ENCODE assay signal across 13 mouse cellular contexts in the genomic region with DNA sequence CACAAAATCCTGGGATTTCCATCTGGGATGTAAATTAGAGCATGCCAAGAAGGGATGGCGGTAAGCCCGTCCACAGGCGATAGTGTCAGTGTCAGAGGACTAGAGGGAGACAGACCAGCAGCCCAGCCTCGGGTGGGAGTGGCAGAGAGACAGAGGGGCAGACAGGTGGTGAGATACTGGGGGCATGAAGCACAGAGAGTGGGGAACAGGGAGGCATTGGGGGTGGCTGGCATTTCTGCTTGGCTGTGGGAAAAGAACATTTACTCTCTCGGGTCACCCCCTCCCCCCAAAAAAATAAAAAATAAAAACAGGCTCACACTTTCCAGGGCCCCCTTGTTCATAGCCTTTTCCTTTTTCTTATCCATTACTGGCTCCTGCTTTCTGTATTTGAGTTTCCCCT.
"Had no signal": no experiment of that assay in that cellular context is flagged by ENCODE, and none has a peak within 500 bp of the region (broad histone marks: within the 10 kb centered on the region; RNA-seq: fewer than 3 reads in every experiment).

No protein-coding gene starts in this region.

- H3K4me2 ChIP-seq: limb, embryonic 13.5 days; midbrain, embryonic 15.5 days; neural tube, embryonic 13.5 days had no signal

- H3K9ac ChIP-seq: limb, embryonic 13.5 days; liver, embryonic 14.5 days; midbrain, embryonic 15.5 days; neural tube, embryonic 13.5 days had no signal

- H3K27ac ChIP-seq: limb, embryonic 13.5 days; liver, embryonic 14.5 days; midbrain, embryonic 10.5 days; midbrain, embryonic 15.5 days; neural tube, embryonic 13.5 days had no signal

- H3K4me1 ChIP-seq: limb, embryonic 13.5 days had no signal

- H3K9me3 ChIP-seq: limb, embryonic 13.5 days; midbrain, embryonic 10.5 days; midbrain, embryonic 15.5 days; neural tube, embryonic 13.5 days had no signal

- H3K27me3 ChIP-seq: limb, embryonic 13.5 days; midbrain, embryonic 15.5 days; neural tube, embryonic 13.5 days had no signal

- H3K4me3 ChIP-seq: limb, embryonic 13.5 days; midbrain, embryonic 10.5 days; midbrain, embryonic 15.5 days; neural tube, embryonic 13.5 days had no signal

- DNase-seq: kidney, adult 8-10 months; kidney, postnatal 25 days; left cerebral cortex, postnatal 4 days; lung, adult 18-20 months; right cerebral cortex, postnatal 4 days; spleen, adult 18-20 months; thymus, adult 2 months; thymus, postnatal 25 days had no signal

- ATAC-seq: midbrain, embryonic 15.5 days had no signal

- H3K36me3 ChIP-seq: limb, embryonic 13.5 days; midbrain, embryonic 10.5 days; midbrain, embryonic 15.5 days; neural tube, embryonic 13.5 days had no signal
